Mouse (Mus musculus): ENCODE results near the gene Edc3. TPM values are rescaled to one million over a fixed set of nuclear protein-coding genes. Genes with fewer than 3 reads are reported as not detected.

Gene Edc3
- polyA plus RNA-seq, 1 experiment, result 16.8 TPM

- TF ChIP-seq CTCF (IDR thresholded peaks at IDR 0.05; ENCODE audit: control insufficient read depth, insufficient read depth, insufficient read length), result no peak
- Histone ChIP-seq H3ac (ENCODE audit: control insufficient read depth, insufficient read length, low read depth) (no peak overlapping the region), H3K79me2 (ENCODE audit: control insufficient read depth, insufficient read depth) (peaks cover 2% of the 10 kb centered on the region), H3K79me3 (ENCODE audit: low read depth) (no peaks in the 10 kb centered on the region), H3K36me3 (ENCODE audit: control insufficient read depth, insufficient read depth) (no peaks in the 10 kb centered on the region), H3K4me3 (ENCODE audit: insufficient read depth, poor library complexity, severe bottlenecking) (no peak overlapping the region), H3K27me3 (ENCODE audit: control insufficient read depth, insufficient read depth, insufficient read length) (no peaks in the 10 kb centered on the region)
Measured at GRCm38 (mm10) chr9:57769539-57770069, 61.3 kb downstream of the Edc3 start.

GRCm38 (mm10) chr9:57770214-57770613, 61.9 kb downstream of the Edc3 start:
- Histone ChIP-seq H3K36me3 (ENCODE audit: control insufficient read depth, insufficient read depth) (no peaks in the 10 kb centered on the region), H3K79me2 (ENCODE audit: control insufficient read depth, insufficient read depth) (no peaks in the 10 kb centered on the region), H3K4me3 (ENCODE audit: insufficient read depth, poor library complexity, severe bottlenecking) (no peak overlapping the region), H3ac (ENCODE audit: control insufficient read depth, insufficient read length, low read depth) (no peak overlapping the region), H3K79me3 (ENCODE audit: low read depth) (no peaks in the 10 kb centered on the region), H3K27me3 (ENCODE audit: control insufficient read depth, insufficient read depth, insufficient read length) (no peaks in the 10 kb centered on the region)
- TF ChIP-seq CEBPB (IDR thresholded peaks at IDR 0.05; ENCODE audit: low read depth) (no peak), USF1 (IDR thresholded peaks at IDR 0.05; ENCODE audit: low read depth) (no peak), MYOG (IDR thresholded peaks at IDR 0.05; ENCODE audit: control insufficient read depth, extremely low read depth, insufficient read length) (no peak), MAX (IDR thresholded peaks at IDR 0.05) (no peak), FOSL1 (IDR thresholded peaks at IDR 0.05; ENCODE audit: insufficient read depth, low read length, poor library complexity, severe bottlenecking) (no peak), CTCF (IDR thresholded peaks at IDR 0.05; ENCODE audit: control insufficient read depth, insufficient read depth, insufficient read length) (no peak)

DNA sequence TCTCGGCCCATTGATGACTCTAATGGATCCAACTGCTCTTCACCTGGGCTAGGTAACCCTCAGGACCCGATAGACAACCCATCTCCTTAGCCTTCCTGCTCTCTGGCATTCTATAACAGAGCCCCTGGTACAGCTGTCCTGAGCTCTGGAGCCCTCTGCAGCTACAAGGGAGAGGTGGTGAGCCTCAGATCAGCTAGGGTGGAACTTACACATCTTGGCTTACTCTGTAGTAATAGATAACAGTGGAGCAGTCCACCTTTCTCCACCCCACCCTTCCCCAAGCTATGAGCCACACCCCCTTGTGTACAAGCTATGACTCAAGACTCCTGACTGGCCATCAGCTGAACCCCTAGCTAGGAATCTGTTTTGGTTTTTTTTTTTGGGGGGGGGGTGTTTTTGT, 62.5 kb downstream of the Edc3 start:
- TF ChIP-seq MYOD1 (IDR thresholded peaks at IDR 0.05; ENCODE audit: control insufficient read depth, insufficient read length, low read depth), result no peak
- no peak for TF ChIP-seq FOSL1 (IDR thresholded peaks at IDR 0.05; ENCODE audit: insufficient read depth, low read length, poor library complexity, severe bottlenecking)
- TF ChIP-seq CTCF (IDR thresholded peaks at IDR 0.05; ENCODE audit: control insufficient read depth, insufficient read depth, insufficient read length), result no peak
- TF ChIP-seq MYOG (IDR thresholded peaks at IDR 0.05; ENCODE audit: control insufficient read depth, extremely low read depth, insufficient read length), result no peak

DNA sequence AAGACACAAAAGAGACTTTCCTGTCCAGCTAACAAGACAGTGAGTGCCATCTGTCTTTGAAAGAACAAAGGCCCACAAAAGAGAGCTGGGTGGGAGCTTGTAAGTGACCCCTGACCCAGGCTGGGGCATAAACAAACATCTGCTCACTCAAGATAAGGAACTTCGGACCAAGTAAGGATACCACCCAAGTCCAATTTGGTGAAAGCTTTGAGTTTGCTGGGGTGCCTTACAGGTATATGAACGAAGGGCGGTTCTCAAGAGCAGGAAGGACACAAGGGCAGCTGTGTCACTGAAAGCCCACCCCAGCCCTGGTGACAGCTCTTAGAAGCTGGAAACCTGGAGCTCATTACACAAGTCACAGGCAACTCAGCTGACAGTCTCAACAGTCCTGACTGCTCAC, 65.4 kb downstream of the Edc3 start:
- Histone ChIP-seq H3K79me2 (ENCODE audit: control insufficient read depth, insufficient read depth) (no peaks in the 10 kb centered on the region), H3K4me3 (ENCODE audit: insufficient read depth, poor library complexity, severe bottlenecking) (no peak overlapping the region), H3ac (ENCODE audit: control insufficient read depth, insufficient read length, low read depth) (no peak overlapping the region), H3K36me3 (ENCODE audit: control insufficient read depth, insufficient read depth) (no peaks in the 10 kb centered on the region), H3K79me3 (ENCODE audit: low read depth) (no peaks in the 10 kb centered on the region), H3K27me3 (ENCODE audit: control insufficient read depth, insufficient read depth, insufficient read length) (peaks cover 12% of the 10 kb centered on the region)
- TF ChIP-seq MYOG (IDR thresholded peaks at IDR 0.05; ENCODE audit: control insufficient read depth, extremely low read depth, insufficient read length) (no peak), CEBPB (IDR thresholded peaks at IDR 0.05; ENCODE audit: low read depth) (no peak), MAX (IDR thresholded peaks at IDR 0.05) (no peak), FOSL1 (IDR thresholded peaks at IDR 0.05; ENCODE audit: insufficient read depth, low read length, poor library complexity, severe bottlenecking) (no peak), USF1 (IDR thresholded peaks at IDR 0.05; ENCODE audit: low read depth) (no peak), CTCF (IDR thresholded peaks at IDR 0.05; ENCODE audit: control insufficient read depth, insufficient read depth, insufficient read length) (no peak), MYOD1 (IDR thresholded peaks at IDR 0.05; ENCODE audit: control insufficient read depth, insufficient read length, low read depth) (no peak)

More for the DNA sequence above, 62.5 kb downstream of the Edc3 start:
- H3K36me3 ChIP-seq (ENCODE audit: control insufficient read depth, insufficient read depth), result no peaks in the 10 kb centered on the region
- H3K27me3 ChIP-seq (ENCODE audit: control insufficient read depth, insufficient read depth, insufficient read length), result peaks cover 3% of the 10 kb centered on the region
- no peaks in the 10 kb centered on the region for H3K79me2 ChIP-seq (ENCODE audit: control insufficient read depth, insufficient read depth)
- no peaks in the 10 kb centered on the region for H3K79me3 ChIP-seq (ENCODE audit: low read depth)
- no peak overlapping the region for H3K4me3 ChIP-seq (ENCODE audit: insufficient read depth, poor library complexity, severe bottlenecking)
- no peak overlapping the region for H3ac ChIP-seq (ENCODE audit: control insufficient read depth, insufficient read length, low read depth)

- no peaks in the 10 kb centered on the region for H3K36me3 ChIP-seq (ENCODE audit: control insufficient read depth, insufficient read depth)
- no peak overlapping the region for H3ac ChIP-seq (ENCODE audit: control insufficient read depth, insufficient read length, low read depth)
- no peaks in the 10 kb centered on the region for H3K79me2 ChIP-seq (ENCODE audit: control insufficient read depth, insufficient read depth)
- H3K27me3 ChIP-seq (ENCODE audit: control insufficient read depth, insufficient read depth, insufficient read length), result peaks cover 12% of the 10 kb centered on the region
- H3K79me3 ChIP-seq (ENCODE audit: low read depth), result no peaks in the 10 kb centered on the region
- no peak overlapping the region for H3K4me3 ChIP-seq (ENCODE audit: insufficient read depth, poor library complexity, severe bottlenecking)
- no peak for TF ChIP-seq FOSL1 (IDR thresholded peaks at IDR 0.05; ENCODE audit: insufficient read depth, low read length, poor library complexity, severe bottlenecking)
- no peak for TF ChIP-seq CEBPB (IDR thresholded peaks at IDR 0.05; ENCODE audit: low read depth)
- no peak for TF ChIP-seq USF1 (IDR thresholded peaks at IDR 0.05; ENCODE audit: low read depth)
- TF ChIP-seq MAX (IDR thresholded peaks at IDR 0.05), result no peak
- no peak for TF ChIP-seq CTCF (IDR thresholded peaks at IDR 0.05; ENCODE audit: control insufficient read depth, insufficient read depth, insufficient read length)
- no peak for TF ChIP-seq MYOG (IDR thresholded peaks at IDR 0.05; ENCODE audit: control insufficient read depth, extremely low read depth, insufficient read length)
- no peak for TF ChIP-seq MYOD1 (IDR thresholded peaks at IDR 0.05; ENCODE audit: control insufficient read depth, insufficient read length, low read depth)
Measured at GRCm38 (mm10) chr9:57774168-57774567, 65.8 kb downstream of the Edc3 start.

GRCm38 (mm10) chr9:57775026-57775425, 66.7 kb downstream of the Edc3 start:
- H3K36me3 ChIP-seq (ENCODE audit: control insufficient read depth, insufficient read depth), result no peaks in the 10 kb centered on the region
- no peak overlapping the region for H3ac ChIP-seq (ENCODE audit: control insufficient read depth, insufficient read length, low read depth)
- no peaks in the 10 kb centered on the region for H3K79me2 ChIP-seq (ENCODE audit: control insufficient read depth, insufficient read depth)
- TF ChIP-seq MYOG (IDR thresholded peaks at IDR 0.05; ENCODE audit: control insufficient read depth, extremely low read depth, insufficient read length), result no peak
- no peak for TF ChIP-seq CTCF (IDR thresholded peaks at IDR 0.05; ENCODE audit: control insufficient read depth, insufficient read depth, insufficient read length)
- TF ChIP-seq FOSL1 (IDR thresholded peaks at IDR 0.05; ENCODE audit: insufficient read depth, low read length, poor library complexity, severe bottlenecking), result no peak
- no peak for TF ChIP-seq CEBPB (IDR thresholded peaks at IDR 0.05; ENCODE audit: low read depth)
- no peak for TF ChIP-seq MYOD1 (IDR thresholded peaks at IDR 0.05; ENCODE audit: control insufficient read depth, insufficient read length, low read depth)
- no peak for TF ChIP-seq USF1 (IDR thresholded peaks at IDR 0.05; ENCODE audit: low read depth)
- TF ChIP-seq MAX (IDR thresholded peaks at IDR 0.05), result no peak
- H3K79me3 ChIP-seq (ENCODE audit: low read depth), result no peaks in the 10 kb centered on the region
- peaks cover 12% of the 10 kb centered on the region for H3K27me3 ChIP-seq (ENCODE audit: control insufficient read depth, insufficient read depth, insufficient read length)
- no peak overlapping the region for H3K4me3 ChIP-seq (ENCODE audit: insufficient read depth, poor library complexity, severe bottlenecking)

Data from C2C12 (cell line).